Mouse (Mus musculus): ENCODE measurements around the gene Rps6kc1. TPM values are rescaled to one million over a fixed set of nuclear protein-coding genes. Genes with fewer than 3 reads are reported as not detected.
"Not testable (repeated sequence)": the region's sequence is repeated elsewhere in the genome, so short reads cannot be mapped to it uniquely, and the experiment has no call there.

The Rps6kc1 gene
- polyA plus RNA-seq, 1 experiment = 7.4 TPM

DNA sequence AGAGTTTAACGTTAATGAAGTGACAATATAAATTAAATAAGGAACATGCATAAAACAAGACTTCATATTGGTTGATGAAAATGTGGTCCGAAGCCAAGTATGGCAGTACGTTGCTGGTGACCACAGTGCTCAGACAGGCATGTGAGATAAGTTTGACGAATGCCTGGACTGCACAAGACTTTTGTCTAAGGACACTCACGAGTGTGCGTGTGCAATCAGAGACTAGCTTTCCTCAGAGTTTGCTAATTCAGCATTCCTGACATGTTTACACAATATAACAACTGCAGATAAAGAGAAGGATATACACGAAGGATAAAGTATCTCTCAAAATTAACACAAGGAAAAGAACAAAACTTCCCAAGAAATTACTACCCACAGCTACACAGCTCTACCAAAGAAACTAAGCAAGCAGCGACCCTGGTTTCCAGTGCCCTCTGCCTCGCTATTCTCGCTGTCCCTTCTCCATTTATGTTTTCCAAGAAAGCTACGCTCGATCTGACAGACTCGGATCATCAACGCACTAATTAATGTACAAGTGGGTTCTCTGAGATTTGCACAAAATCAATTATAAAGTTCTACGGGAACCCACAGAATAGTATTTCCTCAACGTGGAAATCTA, 16.3 kb upstream of the Rps6kc1 start:
- Histone ChIP-seq H3K27me3 (ENCODE audit: control insufficient read depth, insufficient read depth, low read length) (no peaks in the 10 kb centered on the region), H3K36me3 (ENCODE audit: control insufficient read depth, insufficient read depth, low read length) (peaks cover under 1% of the 10 kb centered on the region; the same call in 1 of the 2 replicates), H3K4me3 (ENCODE audit: control insufficient read depth, insufficient read depth, low read length) (peak overlapping the region; percentile 80; the same call in 1 of the 2 replicates), H3K4me1 (replicated peaks; ENCODE audit: control insufficient read depth, insufficient read depth, low read length) (peaks cover 4% of the 10 kb centered on the region), H3K27ac (ENCODE audit: control insufficient read depth, insufficient read depth, low read length) (peak overlapping the region; percentile 58)
- 14% methylated on average over 16 of the region's 16 CpGs for WGBS
- TF ChIP-seq POLR2A (IDR thresholded peaks at IDR 0.05; ENCODE audit: control insufficient read depth, extremely low read depth, insufficient read depth, low read length, poor library complexity) (no peak), CTCF (IDR thresholded peaks at IDR 0.05; ENCODE audit: borderline replicate concordance, control insufficient read depth, extremely low read depth, insufficient read depth, low read length, poor library complexity) (no peak)
- DNase-seq = no peak

DNA sequence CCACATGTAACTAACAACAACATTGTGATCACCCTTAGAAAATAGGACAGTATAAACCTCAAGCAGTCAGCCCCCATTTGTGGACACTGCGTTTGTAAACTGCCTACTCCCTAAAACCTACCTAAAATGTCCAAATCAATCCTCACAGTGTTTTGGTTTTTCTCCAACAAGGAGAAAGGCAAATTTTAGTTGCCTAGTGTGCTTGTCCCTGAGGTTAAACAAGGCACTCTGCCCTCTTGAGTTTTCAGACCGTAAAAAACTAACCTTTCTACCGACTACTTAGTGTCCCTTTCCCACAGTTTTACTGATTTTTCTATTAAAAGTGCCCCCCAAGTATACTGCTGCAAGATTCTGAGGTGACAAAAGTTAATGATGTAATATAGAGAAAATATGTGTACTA, 15.7 kb upstream of the Rps6kc1 start:
- WGBS = 93% methylated on average over 3 of the region's 3 CpGs
- peaks cover 4% of the 10 kb centered on the region for H3K4me1 ChIP-seq (replicated peaks; ENCODE audit: control insufficient read depth, insufficient read depth, low read length)
- TF ChIP-seq CTCF (IDR thresholded peaks at IDR 0.05; ENCODE audit: borderline replicate concordance, control insufficient read depth, extremely low read depth, insufficient read depth, low read length, poor library complexity) (no peak), POLR2A (IDR thresholded peaks at IDR 0.05; ENCODE audit: control insufficient read depth, extremely low read depth, insufficient read depth, low read length, poor library complexity) (no peak)
- no peak for DNase-seq
- no peak overlapping the region for H3K27ac ChIP-seq (ENCODE audit: control insufficient read depth, insufficient read depth, low read length)
- H3K36me3 ChIP-seq (ENCODE audit: control insufficient read depth, insufficient read depth, low read length) = no peaks in the 10 kb centered on the region
- no peaks in the 10 kb centered on the region for H3K27me3 ChIP-seq (ENCODE audit: control insufficient read depth, insufficient read depth, low read length)
- no peak overlapping the region for H3K4me3 ChIP-seq (ENCODE audit: control insufficient read depth, insufficient read depth, low read length)

DNA sequence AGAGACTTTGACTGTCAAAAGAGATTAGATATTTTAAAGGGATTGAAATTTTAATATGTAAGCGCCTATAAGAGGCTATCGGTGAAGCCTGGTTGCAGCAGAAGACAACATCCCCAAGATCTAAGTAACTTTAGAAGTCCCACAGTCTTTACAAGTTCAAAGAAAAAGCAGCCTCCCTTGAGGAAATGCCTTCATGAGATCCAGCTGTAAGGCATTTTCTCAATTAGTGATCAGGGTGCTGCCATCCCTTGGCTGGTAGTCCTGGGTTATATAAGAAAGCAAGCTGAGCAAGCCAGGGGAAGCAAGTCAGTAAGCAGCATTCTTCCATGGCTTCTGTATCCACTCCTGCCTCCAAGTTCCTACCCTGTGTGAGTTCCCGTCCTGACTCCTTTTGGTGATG, 13.2 kb upstream of the Rps6kc1 start, which contains the start of gene Angel2:
TSS of gene Angel2 (plus strand) at position 301 of the 400 bp plus-strand sequence.
- 93% methylated on average over 3 of the region's 3 CpGs for WGBS
- not testable (repeated sequence) for H3K27me3 ChIP-seq (ENCODE audit: control insufficient read depth, insufficient read depth, low read length); DNase-seq; H3K27ac ChIP-seq (ENCODE audit: control insufficient read depth, insufficient read depth, low read length); H3K36me3 ChIP-seq (ENCODE audit: control insufficient read depth, insufficient read depth, low read length); H3K4me1 ChIP-seq (replicated peaks; ENCODE audit: control insufficient read depth, insufficient read depth, low read length); H3K4me3 ChIP-seq (ENCODE audit: control insufficient read depth, insufficient read depth, low read length)

DNA sequence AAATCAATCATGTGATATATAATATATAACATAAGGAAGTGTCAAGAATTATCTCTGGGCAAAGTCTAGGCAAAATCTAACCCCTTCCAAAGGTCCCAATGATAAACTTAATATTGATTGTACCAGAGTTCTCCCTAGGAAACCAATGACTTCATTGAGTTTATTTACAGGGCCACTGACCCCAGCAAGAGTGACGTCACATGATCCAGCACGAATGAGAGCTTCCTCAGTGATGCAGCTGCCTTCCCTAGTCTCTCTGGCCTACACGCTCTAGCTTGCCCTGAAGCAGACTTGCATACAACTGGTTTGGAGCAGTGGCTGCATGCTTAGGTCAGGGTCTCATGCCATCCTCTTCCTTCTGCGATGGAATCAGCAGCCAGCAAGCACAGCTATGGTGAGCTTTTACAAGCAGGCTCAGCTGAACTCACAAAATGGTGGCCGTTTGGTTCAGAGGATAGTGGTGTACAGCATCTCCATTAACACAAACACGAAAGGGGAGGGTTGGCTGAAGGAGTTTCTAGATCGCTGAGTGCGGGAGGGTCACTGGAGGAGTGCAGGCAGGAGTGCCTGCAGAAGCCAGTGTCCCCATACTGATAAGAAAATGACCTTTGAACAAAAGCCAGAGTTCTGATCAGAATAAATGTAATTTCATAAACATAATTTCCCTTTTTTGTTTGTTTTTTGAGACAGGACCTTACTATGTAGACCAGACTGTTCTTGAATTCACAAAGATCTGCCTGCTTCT, 8.3 kb upstream of the Rps6kc1 start:
- TF ChIP-seq CTCF (IDR thresholded peaks at IDR 0.05; ENCODE audit: borderline replicate concordance, control insufficient read depth, extremely low read depth, insufficient read depth, low read length, poor library complexity) (no peak), POLR2A (IDR thresholded peaks at IDR 0.05; ENCODE audit: control insufficient read depth, extremely low read depth, insufficient read depth, low read length, poor library complexity) (no peak)
- Histone ChIP-seq H3K36me3 (ENCODE audit: control insufficient read depth, insufficient read depth, low read length) (no peaks in the 10 kb centered on the region), H3K4me1 (replicated peaks; ENCODE audit: control insufficient read depth, insufficient read depth, low read length) (no peaks in the 10 kb centered on the region), H3K4me3 (ENCODE audit: control insufficient read depth, insufficient read depth, low read length) (no peak overlapping the region), H3K27me3 (ENCODE audit: control insufficient read depth, insufficient read depth, low read length) (no peaks in the 10 kb centered on the region), H3K27ac (ENCODE audit: control insufficient read depth, insufficient read depth, low read length) (no peak overlapping the region)
- no peak for DNase-seq
- WGBS = 89% methylated on average over 8 of the region's 8 CpGs

DNA sequence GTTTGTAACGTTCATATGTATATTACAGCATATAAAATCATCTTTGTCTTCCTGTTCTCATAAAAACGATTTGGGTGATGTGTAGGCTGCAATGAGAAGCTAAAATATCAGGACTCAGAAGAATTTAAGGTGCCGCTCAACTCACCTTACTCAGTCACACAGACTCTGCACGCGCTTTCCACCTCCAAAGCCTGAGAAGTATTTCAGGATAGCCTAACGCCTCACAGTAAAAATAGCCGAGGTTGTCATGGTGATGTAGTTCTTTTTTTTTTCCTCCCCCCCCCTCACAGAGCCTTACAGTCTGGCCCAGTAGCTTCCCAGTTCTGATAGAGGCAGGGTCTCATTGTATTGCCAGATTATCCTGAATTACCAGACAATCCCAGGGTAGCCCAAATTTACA, 7.4 kb upstream of the Rps6kc1 start:
- no peaks in the 10 kb centered on the region for H3K27me3 ChIP-seq (ENCODE audit: control insufficient read depth, insufficient read depth, low read length)
- no peaks in the 10 kb centered on the region for H3K4me1 ChIP-seq (replicated peaks; ENCODE audit: control insufficient read depth, insufficient read depth, low read length)
- TF ChIP-seq POLR2A (IDR thresholded peaks at IDR 0.05; ENCODE audit: control insufficient read depth, extremely low read depth, insufficient read depth, low read length, poor library complexity) = no peak
- H3K36me3 ChIP-seq (ENCODE audit: control insufficient read depth, insufficient read depth, low read length) = no peaks in the 10 kb centered on the region
- 40% methylated on average over 7 of the region's 7 CpGs for WGBS
- DNase-seq = no peak
- no peak overlapping the region for H3K4me3 ChIP-seq (ENCODE audit: control insufficient read depth, insufficient read depth, low read length)
- no peak overlapping the region for H3K27ac ChIP-seq (ENCODE audit: control insufficient read depth, insufficient read depth, low read length)

DNA sequence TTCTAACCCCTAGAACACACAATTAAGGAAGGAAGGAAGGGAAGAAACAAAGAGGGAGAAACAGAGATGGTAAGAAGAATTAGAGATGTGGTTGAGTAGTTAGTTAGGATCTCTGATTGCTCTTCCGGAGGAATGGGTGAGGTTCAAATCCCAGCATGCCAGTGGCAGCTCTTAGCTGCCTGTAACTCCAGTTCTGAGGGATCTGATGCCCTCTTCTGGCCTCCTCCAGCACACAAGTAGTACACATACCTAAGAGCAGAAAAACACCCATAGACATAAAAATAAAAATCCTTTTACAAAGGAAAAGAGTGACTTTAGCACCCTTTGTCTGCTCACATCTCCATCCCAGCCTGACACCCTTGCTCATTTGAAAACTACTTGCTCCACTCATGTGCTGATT, 1.1 kb upstream of the Rps6kc1 start:
- Histone ChIP-seq H3K4me1 (replicated peaks; ENCODE audit: control insufficient read depth, insufficient read depth, low read length) (peaks cover 12% of the 10 kb centered on the region), H3K27ac (ENCODE audit: control insufficient read depth, insufficient read depth, low read length) (no peak overlapping the region), H3K36me3 (ENCODE audit: control insufficient read depth, insufficient read depth, low read length) (no peaks in the 10 kb centered on the region), H3K27me3 (ENCODE audit: control insufficient read depth, insufficient read depth, low read length) (no peaks in the 10 kb centered on the region), H3K4me3 (ENCODE audit: control insufficient read depth, insufficient read depth, low read length) (no peak overlapping the region)
- DNase-seq = no peak
- WGBS = 58% methylated on average over 1 of the region's 1 CpGs
- TF ChIP-seq POLR2A (IDR thresholded peaks at IDR 0.05; ENCODE audit: control insufficient read depth, extremely low read depth, insufficient read depth, low read length, poor library complexity) = no peak
- TF ChIP-seq CTCF (IDR thresholded peaks at IDR 0.05; ENCODE audit: borderline replicate concordance, control insufficient read depth, extremely low read depth, insufficient read depth, low read length, poor library complexity) = no peak

DNA sequence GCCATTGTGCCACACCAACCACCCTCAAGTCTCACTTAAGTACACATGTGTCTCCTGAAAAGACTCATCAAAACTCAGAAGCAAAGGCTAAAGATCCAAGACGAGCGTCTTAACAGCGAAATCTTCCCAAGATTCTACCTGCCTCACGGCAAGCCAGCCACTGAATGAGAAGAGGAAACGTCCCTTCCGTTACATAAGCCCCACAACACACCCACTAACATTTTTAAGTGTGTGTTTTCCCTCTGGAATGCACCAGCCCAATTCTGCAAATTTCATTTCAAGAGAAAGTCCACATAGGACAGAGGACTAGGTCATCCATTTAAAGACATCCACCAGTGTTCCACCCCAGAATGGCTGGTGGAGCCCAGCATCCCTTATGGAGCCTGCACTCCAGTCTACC, 734 bp downstream of the Rps6kc1 start:
- peaks cover 12% of the 10 kb centered on the region for H3K4me1 ChIP-seq (replicated peaks; ENCODE audit: control insufficient read depth, insufficient read depth, low read length)
- H3K36me3 ChIP-seq (ENCODE audit: control insufficient read depth, insufficient read depth, low read length) = no peaks in the 10 kb centered on the region
- no peaks in the 10 kb centered on the region for H3K27me3 ChIP-seq (ENCODE audit: control insufficient read depth, insufficient read depth, low read length)
- DNase-seq = no peak
- no peak for TF ChIP-seq CTCF (IDR thresholded peaks at IDR 0.05; ENCODE audit: borderline replicate concordance, control insufficient read depth, extremely low read depth, insufficient read depth, low read length, poor library complexity)
- TF ChIP-seq POLR2A (IDR thresholded peaks at IDR 0.05; ENCODE audit: control insufficient read depth, extremely low read depth, insufficient read depth, low read length, poor library complexity) = no peak
- H3K4me3 ChIP-seq (ENCODE audit: control insufficient read depth, insufficient read depth, low read length) = peak overlapping the region; percentile 87
- WGBS = 70% methylated on average over 6 of the region's 6 CpGs
- no peak overlapping the region for H3K27ac ChIP-seq (ENCODE audit: control insufficient read depth, insufficient read depth, low read length)

All from thymus, adult 2 months (tissue).